Mouse (Mus musculus) heart, embryonic 16.5 days (tissue): ENCODE data around the gene Slc24a3. TPM values are rescaled to one million over a fixed set of nuclear protein-coding genes. Genes with fewer than 3 reads are reported as not detected.

Experiments used
- ATAC-seq: fragments of 200-750 bp; cut with Nextera tagmentation; replicated peaks from 2 replicates; pipeline ENCODE4 v1.8.0; 2017; ENCODE audit warnings: moderate number of reproducible peaks; ENCODE audit not compliant: insufficient read depth, low FRiP score; ENCODE audit errors: extremely low read depth
- H3K27ac ChIP-seq: fragments of 300-500 bp; sonication (generic); 2 replicates; pipeline ENCODE4 v1.5.1; 2014; ENCODE audit warnings: mild to moderate bottlenecking, low read length, control low read depth, moderate library complexity
- H3K27me3 ChIP-seq: fragments of 300-500 bp; sonication (generic); 2 replicates; pipeline ENCODE4 v1.6.1; 2014; ENCODE audit warnings: low read length, mixed read lengths; ENCODE audit not compliant: control insufficient read depth, insufficient read depth
- H3K36me3 ChIP-seq: fragments of 300-500 bp; sonication (generic); 2 replicates; pipeline ENCODE4 v1.6.1; 2014; ENCODE audit not compliant: control insufficient read depth, insufficient read depth
- H3K4me1 ChIP-seq: fragments of 300-500 bp; sonication (generic); 2 replicates; pipeline ENCODE4 v1.6.1; 2014; ENCODE audit warnings: low read length, mixed read lengths; ENCODE audit not compliant: control insufficient read depth, insufficient read depth
- H3K4me2 ChIP-seq: fragments of 300-500 bp; sonication (generic); 2 replicates; pipeline ENCODE4 v1.6.1; 2014; ENCODE audit warnings: low read depth, mild to moderate bottlenecking, control low read depth, low read length
- H3K4me3 ChIP-seq: fragments of 300-500 bp; sonication (generic); 2 replicates; pipeline ENCODE4 v1.5.1; 2014; ENCODE audit warnings: mild to moderate bottlenecking, control low read depth, low read length
- H3K9ac ChIP-seq: fragments of 300-500 bp; sonication (generic); 2 replicates; pipeline ENCODE4 v1.6.1; 2014; ENCODE audit warnings: low read length, control low read depth
- H3K9me3 ChIP-seq: fragments of 300-500 bp; sonication (generic); replicated peaks from 2 replicates; pipeline ENCODE4 v1.6.1; 2016; ENCODE audit warnings: low read length; ENCODE audit not compliant: control insufficient read depth
- WGBS: fragments of 180-500 bp; shearing (Covaris S2); extraction: QIAGEN DNeasy Blood & Tissue Kit; methylation state at CpG from one replicate; pipeline ENCODE4 v1.1.7; 2014; 5-methylcytosine and 5-hydroxymethylcytosine counted together
- polyA plus RNA-seq: library from polyadenylated mRNA; unstranded; fragments of >200 nt; fragmentation: Nextera tagmentation; extraction: Ambion mirVana; gene quantifications from 2 replicates; pipeline ENCODE4 v1.2.1, GENCODE M21; 2015

Slc24a3 gene
- polyA plus RNA-seq: 0.83 and 1.3 TPM in 2 replicates

DNA sequence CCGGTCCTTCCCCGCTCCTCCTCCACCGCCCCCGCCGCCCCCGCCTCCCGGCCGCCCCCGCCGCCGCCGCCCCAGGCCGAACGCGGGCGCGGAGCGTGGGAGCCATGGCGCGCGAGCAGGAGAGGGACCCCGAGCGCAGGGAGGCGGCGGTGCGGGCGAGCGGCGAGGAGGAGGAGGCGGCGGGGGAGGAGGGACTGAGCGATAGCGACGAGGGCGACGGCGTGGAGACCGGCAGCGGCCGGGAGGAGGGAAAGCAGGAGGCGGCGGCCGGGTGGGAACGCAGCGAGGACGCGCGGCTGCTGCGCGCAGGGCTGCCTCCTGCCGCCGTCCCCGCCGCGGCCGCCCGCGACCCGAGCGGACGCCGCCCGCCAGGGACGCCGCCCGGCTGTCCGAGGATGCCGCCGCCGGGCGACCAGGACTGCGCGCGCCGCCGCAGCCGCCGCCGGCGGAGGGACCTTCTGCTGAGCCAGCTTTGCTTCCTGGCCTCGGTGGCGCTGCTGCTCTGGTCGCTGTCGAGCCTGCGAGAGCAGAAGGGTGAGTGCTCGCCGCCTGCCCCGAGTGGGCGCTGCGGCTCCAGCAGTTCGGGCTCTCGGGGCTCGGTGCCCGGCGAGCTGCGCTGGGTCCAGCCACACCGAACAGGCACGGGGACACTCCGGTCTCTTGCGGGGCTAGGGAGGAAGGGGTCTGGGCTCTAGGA lies at the start of gene Slc24a3:
TSS of gene Slc24a3 (plus strand) at position 91 of the 697 bp plus-strand sequence.
- H3K27ac ChIP-seq: peak within 1 kb of the TSS; percentile 67
- H3K27me3 ChIP-seq: peaks cover 4% of the 10 kb centered on the region; the same call in 1 of the 2 replicates
- 1% methylated on average over 39 of the region's 100 CpGs for WGBS
- H3K9ac ChIP-seq: peak within 1 kb of the TSS; percentile 80
- H3K4me3 ChIP-seq: peak within 1 kb of the TSS; percentile 80
- peak; percentile 90 for ATAC-seq
- H3K36me3 ChIP-seq: no peaks in the 10 kb centered on the region
- H3K4me2 ChIP-seq: peak within 1 kb of the TSS; percentile 98
- H3K4me1 ChIP-seq: peaks cover 3% of the 10 kb centered on the region; the same call in 1 of the 2 replicates
- no peaks in the 10 kb centered on the region for H3K9me3 ChIP-seq

DNA sequence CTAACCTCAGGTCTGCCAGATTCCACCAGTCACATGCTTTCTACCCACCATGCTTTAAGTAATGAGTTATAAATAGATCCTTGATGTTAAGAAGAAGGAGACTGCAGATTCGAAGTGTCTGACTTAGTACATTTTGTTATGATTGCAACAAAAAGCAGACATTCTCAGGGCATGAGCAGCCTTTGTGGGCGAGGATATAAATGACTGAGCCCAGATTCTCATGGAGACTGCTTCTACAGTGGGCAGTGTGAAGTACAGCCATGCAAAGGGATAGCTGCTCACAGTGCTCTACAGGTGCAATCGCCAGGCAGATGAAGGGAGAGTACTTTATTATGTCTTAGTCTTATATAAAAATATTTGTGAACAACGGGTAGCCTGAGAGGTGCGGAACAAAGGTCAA lies 49.8 kb upstream of the Slc24a3 start:
- Histone ChIP-seq H3K27ac (no peak overlapping the region), H3K9ac (no peak overlapping the region), H3K4me2 (no peak overlapping the region), H3K4me3 (no peak overlapping the region), H3K9me3 (no peaks in the 10 kb centered on the region), H3K36me3 (no peaks in the 10 kb centered on the region), H3K27me3 (no peaks in the 10 kb centered on the region), H3K4me1 (0 out of 2 replicates have a peak, but pooled peaks cover 2% of the 10 kb centered on the region)
- no peak for ATAC-seq
- WGBS: 69% methylated on average over 5 of the region's 5 CpGs

DNA sequence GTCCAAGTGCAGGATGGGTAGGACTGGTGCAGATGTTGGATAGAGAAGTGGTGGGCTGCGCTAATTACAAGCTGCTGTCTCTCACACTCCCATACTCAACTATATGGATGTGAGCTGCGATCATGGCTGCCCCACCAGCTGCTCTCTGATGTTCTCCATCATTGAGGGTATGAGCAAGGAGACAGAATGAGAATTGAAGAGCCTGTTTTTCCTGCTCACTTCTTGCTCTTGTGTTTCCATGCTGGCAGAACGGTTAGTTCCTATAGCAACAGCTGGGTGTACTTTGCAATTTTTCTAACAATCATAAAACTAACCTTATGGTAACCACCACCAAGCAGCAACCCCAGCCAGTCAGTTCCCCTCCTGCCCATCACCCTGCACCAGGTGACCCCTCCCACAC lies 39.8 kb upstream of the Slc24a3 start:
- no peaks in the 10 kb centered on the region for H3K27me3 ChIP-seq
- H3K4me3 ChIP-seq: no peak overlapping the region
- H3K9me3 ChIP-seq: no peaks in the 10 kb centered on the region
- no peak for ATAC-seq
- H3K4me2 ChIP-seq: no peak overlapping the region
- no peak overlapping the region for H3K9ac ChIP-seq
- no peak overlapping the region for H3K27ac ChIP-seq
- H3K4me1 ChIP-seq: no peaks in the 10 kb centered on the region
- 78% methylated on average over 3 of the region's 3 CpGs for WGBS
- no peaks in the 10 kb centered on the region for H3K36me3 ChIP-seq

DNA sequence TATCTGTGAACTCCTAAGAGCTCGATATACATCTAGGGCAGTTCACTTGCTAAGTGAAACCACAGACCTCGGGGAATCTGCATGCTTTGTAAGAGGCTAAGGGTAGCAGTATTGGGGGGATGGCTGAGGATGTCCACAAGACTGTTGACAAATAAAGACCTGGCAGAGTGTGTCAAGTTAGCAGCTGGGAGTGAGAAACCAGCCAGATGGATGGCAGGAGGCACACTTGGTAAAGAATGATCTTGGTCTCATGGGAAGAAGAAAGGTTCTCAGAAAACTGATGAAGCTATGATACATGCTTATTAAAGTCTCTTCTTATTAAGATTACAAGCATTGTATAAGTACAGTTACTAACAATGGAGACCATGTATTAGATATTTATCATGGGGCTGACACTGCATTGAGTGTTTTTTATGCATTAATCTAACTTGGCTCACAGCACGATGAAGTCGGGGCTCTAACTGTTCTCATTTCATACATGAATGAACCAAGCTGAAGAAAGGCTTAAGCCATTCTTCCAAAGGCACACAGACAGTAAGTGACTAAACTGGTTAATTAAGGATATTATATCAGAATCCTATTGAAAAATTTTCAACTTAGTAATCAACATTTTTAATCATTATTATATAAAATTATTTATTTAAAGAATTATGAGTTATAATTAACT lies 30.8 kb upstream of the Slc24a3 start:
- Histone ChIP-seq H3K36me3 (no peaks in the 10 kb centered on the region), H3K4me1 (no peaks in the 10 kb centered on the region), H3K9ac (no peak overlapping the region), H3K27ac (no peak overlapping the region), H3K4me3 (no peak overlapping the region), H3K9me3 (no peaks in the 10 kb centered on the region), H3K4me2 (no peak overlapping the region), H3K27me3 (no peaks in the 10 kb centered on the region)
- 78% methylated on average over 4 of the region's 4 CpGs for WGBS
- no peak for ATAC-seq

DNA sequence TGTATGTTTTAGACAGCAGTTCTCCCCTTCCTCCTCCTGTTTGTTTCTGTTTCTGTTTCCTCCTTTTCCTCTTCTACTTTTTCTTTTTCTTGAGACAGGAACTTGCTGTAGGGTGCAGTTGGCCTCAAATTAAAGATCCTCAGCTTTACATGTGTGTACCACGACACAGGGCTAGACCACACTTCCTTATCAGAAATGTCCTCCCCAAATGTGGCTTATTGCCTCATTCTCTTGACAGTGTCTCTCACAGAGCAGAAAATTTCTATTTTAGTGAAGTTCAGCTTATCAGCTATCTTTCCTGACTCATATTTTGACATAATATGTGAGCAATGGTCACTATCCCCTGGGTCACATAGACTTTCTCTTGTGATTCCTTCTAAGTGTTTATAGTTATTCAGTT lies 17.1 kb upstream of the Slc24a3 start:
- no peaks in the 10 kb centered on the region for H3K27me3 ChIP-seq
- no peak overlapping the region for H3K9ac ChIP-seq
- H3K4me1 ChIP-seq: no peaks in the 10 kb centered on the region
- no peaks in the 10 kb centered on the region for H3K9me3 ChIP-seq
- H3K4me2 ChIP-seq: no peak overlapping the region
- no peaks in the 10 kb centered on the region for H3K36me3 ChIP-seq
- WGBS: 46% methylated on average over 1 of the region's 1 CpGs
- no peak overlapping the region for H3K27ac ChIP-seq
- no peak for ATAC-seq
- H3K4me3 ChIP-seq: no peak overlapping the region

DNA sequence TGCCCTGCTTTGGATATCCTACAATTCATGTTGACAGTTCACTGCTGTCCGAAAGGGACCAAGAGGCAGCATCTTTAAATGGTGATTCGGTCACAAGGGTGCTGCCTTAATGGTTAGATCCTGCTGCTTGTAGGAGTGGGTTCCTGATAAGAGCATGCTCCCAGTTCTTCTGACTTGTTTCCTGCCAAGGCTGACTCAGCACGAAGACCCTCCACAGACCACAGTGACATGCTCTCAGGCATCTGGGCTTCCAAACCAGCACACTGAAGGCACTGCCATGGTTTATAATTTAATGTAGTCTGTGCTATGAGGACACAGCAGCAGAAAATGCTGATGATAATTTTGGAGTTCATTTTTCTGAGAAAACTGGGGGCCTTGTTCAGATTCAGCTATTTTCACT lies 16.7 kb upstream of the Slc24a3 start:
- H3K27ac ChIP-seq: no peak overlapping the region
- H3K4me2 ChIP-seq: no peak overlapping the region
- no peaks in the 10 kb centered on the region for H3K36me3 ChIP-seq
- ATAC-seq: no peak
- H3K4me1 ChIP-seq: no peaks in the 10 kb centered on the region
- no peak overlapping the region for H3K9ac ChIP-seq
- H3K27me3 ChIP-seq: no peaks in the 10 kb centered on the region
- H3K4me3 ChIP-seq: no peak overlapping the region
- H3K9me3 ChIP-seq: no peaks in the 10 kb centered on the region
- 56% methylated on average over 3 of the region's 3 CpGs for WGBS

GRCm38 (mm10) chr2:145152281-145152680 lies 15.3 kb upstream of the Slc24a3 start:
- Histone ChIP-seq H3K9ac (no peak overlapping the region), H3K4me3 (no peak overlapping the region), H3K9me3 (no peaks in the 10 kb centered on the region), H3K27me3 (no peaks in the 10 kb centered on the region), H3K4me1 (no peaks in the 10 kb centered on the region), H3K27ac (no peak overlapping the region), H3K4me2 (no peak overlapping the region), H3K36me3 (no peaks in the 10 kb centered on the region)
- ATAC-seq: no peak
- WGBS: 83% methylated on average over 1 of the region's 1 CpGs

- Histone ChIP-seq H3K4me1 (no peaks in the 10 kb centered on the region), H3K4me2 (no peak overlapping the region), H3K9ac (no peak overlapping the region), H3K4me3 (no peak overlapping the region), H3K27ac (no peak overlapping the region), H3K9me3 (no peaks in the 10 kb centered on the region), H3K27me3 (no peaks in the 10 kb centered on the region), H3K36me3 (no peaks in the 10 kb centered on the region)
- WGBS: 71% methylated on average over 1 of the region's 1 CpGs
- no peak for ATAC-seq
These were observed 8.6 kb upstream of the Slc24a3 start for GRCm38 (mm10) chr2:145158972-145159371.

- 23% methylated on average over 12 of the region's 12 CpGs for WGBS
- H3K9ac ChIP-seq: no peak overlapping the region
These were observed 6.4 kb upstream of the Slc24a3 start for GRCm38 (mm10) chr2:145161046-145161700.

More at GRCm38 (mm10) chr2:145161046-145161700, 6.4 kb upstream of the Slc24a3 start:
- ATAC-seq: no peak
- Histone ChIP-seq H3K27ac (no peak overlapping the region), H3K4me3 (no peak overlapping the region), H3K27me3 (no peaks in the 10 kb centered on the region), H3K9me3 (no peaks in the 10 kb centered on the region), H3K4me1 (no peaks in the 10 kb centered on the region), H3K36me3 (no peaks in the 10 kb centered on the region), H3K4me2 (no peak overlapping the region)
